Comparison of ENCODE assay signal across 8 mouse cellular contexts in genomic region chr13:23732156-23732804, GRCm38 (mm10). TPM values are rescaled to one million over a fixed set of nuclear protein-coding genes. Genes with fewer than 3 reads are reported as not detected.
DNase-seq lines count a peak whose midpoint lies in the region; TF ChIP-seq lines count a peak whose summit lies in the region.

No protein-coding gene starts in this region.

- H3K4me1 ChIP-seq in cerebellum, adult 2 months (ENCODE audit: control insufficient read depth, insufficient read depth, low read length) = no peaks in the 10 kb centered on the region

- no peaks in the 10 kb centered on the region for H3K27me3 ChIP-seq in cerebellum, adult 2 months (ENCODE audit: control insufficient read depth, insufficient read depth, low read length)
- no peaks in the 10 kb centered on the region for H3K27me3 ChIP-seq in splenic B cell, adult 2 months (ENCODE audit: control insufficient read depth, insufficient read depth, low read length, poor library complexity, severe bottlenecking)

- 17% methylated on average over 8 of the region's 8 CpGs for WGBS in cerebellum, adult 2 months

- no peaks in the 10 kb centered on the region for H3K36me3 ChIP-seq in splenic B cell, adult 2 months (ENCODE audit: control insufficient read depth, insufficient read depth, low read length, poor library complexity, severe bottlenecking)

- no peak overlapping the region for H3K4me3 ChIP-seq in cerebellum, adult 2 months (replicated peaks; ENCODE audit: insufficient read depth, low read depth, low read length)
- no peak overlapping the region for H3K4me3 ChIP-seq in left cerebral cortex, adult 2 months

- peak; percentile 43; the same call in 1 of the 2 replicates for TF ChIP-seq CTCF in cerebellum, adult 2 months (IDR thresholded peaks at IDR 0.05; ENCODE audit: borderline replicate concordance, insufficient read depth, low read depth, low read length)
- TF ChIP-seq CTCF in left cerebral cortex, adult 2 months (IDR thresholded peaks at IDR 0.05) = peak; percentile 86

- intact Hi-C loops in left cerebral cortex, adult 2 months (cut with DNase I) = loop anchor here (1.0 kb wide), 1 partner anchor 31 kb away; no protein-coding TSS in a partner anchor

- DNase-seq in cerebellum, adult 2 months = peak in 1 of 2 experiments; percentile 37
- DNase-seq in cerebellum, adult 11-12 months = no peak
- no peak for DNase-seq in left cerebral cortex, adult 2 months (ENCODE audit: extremely low spot score in 1 of 2, low spot score in 2 of 2)
- DNase-seq in left cerebral cortex, adult 18-20 months (ENCODE audit: low spot score in 2 of 2) = no peak
- peak; percentile 53 for DNase-seq in Muller cell, postnatal 12 days (ENCODE audit: inconsistent ontology term)
- peak; percentile 74 for DNase-seq in induced T-regulatory cell, adult 2 months (ENCODE audit: low read depth)
- DNase-seq in splenic B cell, adult 2 months (ENCODE audit: low read depth, low spot score) = peak; percentile 79
- no peak for DNase-seq in adrenal gland, postnatal 36 days

- no peak overlapping the region for H3K27ac ChIP-seq in cerebellum, adult 2 months (ENCODE audit: insufficient read depth, low read length)
- H3K27ac ChIP-seq in left cerebral cortex, adult 2 months = no peak overlapping the region

- no peak for TF ChIP-seq POLR2A in cerebellum, adult 2 months (IDR thresholded peaks at IDR 0.05; ENCODE audit: borderline replicate concordance, insufficient read depth, low read length)

RNA-seq across cellular contexts. Expression of gene Hist1h1c, which starts 6.3 kb away (rescaled TPM):
- polyA plus RNA-seq in cerebellum, adult 2 months (2012; rRNA removed) = 34.6 and 42.8 TPM in 2 replicates
- total RNA-seq in left cerebral cortex, adult 2 months (2021) = 10 to 100 TPM; 53.4 to 53.7 TPM
- total RNA-seq in left cerebral cortex, adult 18-20 months (2021) = 10 to 100 TPM; 55.8 to 61.1 TPM
- 100 to 1,000 TPM; 145 to 279 TPM for total RNA-seq in adrenal gland, postnatal 36 days (2021)

RNA-seq across cellular contexts. Expression of gene Hist1h3c, which starts 13.1 kb away (rescaled TPM):
- polyA plus RNA-seq in cerebellum, adult 2 months (2012; rRNA removed) = 0.23 and 0.30 TPM in 2 replicates
- 1 to 10 TPM; 1.0 to 1.3 TPM for total RNA-seq in left cerebral cortex, adult 2 months (2021)
- not detected for total RNA-seq in left cerebral cortex, adult 18-20 months (2021)
- 10 to 100 TPM; 20.5 to 26.8 TPM for total RNA-seq in adrenal gland, postnatal 36 days (2021)

RNA-seq across cellular contexts. Expression of gene Hist1h2bb, which starts 14.3 kb away (rescaled TPM):
- polyA plus RNA-seq in cerebellum, adult 2 months (2012; rRNA removed) = 0.56 and 0.97 TPM in 2 replicates
- total RNA-seq in left cerebral cortex, adult 2 months (2021) = 10 to 100 TPM; 12.3 to 19.0 TPM
- total RNA-seq in left cerebral cortex, adult 18-20 months (2021) = 10 to 100 TPM; 17.8 to 19.6 TPM
- total RNA-seq in adrenal gland, postnatal 36 days (2021) = 10 to 100 TPM; 34.0 to 41.3 TPM

RNA-seq across cellular contexts. Expression of gene Hist1h2ab, which starts 18.6 kb away (rescaled TPM):
- 1.1 TPM in 1 of 2 replicates, not detected in the other for polyA plus RNA-seq in cerebellum, adult 2 months (2012; rRNA removed)
- 10 to 100 TPM; 19.9 to 21.0 TPM for total RNA-seq in left cerebral cortex, adult 2 months (2021)
- total RNA-seq in left cerebral cortex, adult 18-20 months (2021) = 10 to 100 TPM; 17.2 to 22.5 TPM
- 10 to 100 TPM; 58.1 to 68.0 TPM for total RNA-seq in adrenal gland, postnatal 36 days (2021)

RNA-seq across cellular contexts. Expression of gene Hist1h3b, which starts 19.8 kb away (rescaled TPM):
- polyA plus RNA-seq in cerebellum, adult 2 months (2012; rRNA removed) = 0.40 TPM in 1 of 2 replicates, not detected in the other
- total RNA-seq in left cerebral cortex, adult 2 months (2021) = 1 to 10 TPM; 6.6 to 7.5 TPM
- total RNA-seq in left cerebral cortex, adult 18-20 months (2021) = 1 to 10 TPM; 4.3 to 9.9 TPM
- 10 to 100 TPM; 54.7 to 79.9 TPM for total RNA-seq in adrenal gland, postnatal 36 days (2021)

Comparison
In these comparisons a context has a peak if more than half of its experiments do, and no peak if none do; other contexts are left out.
1. DNase-seq: peak in Muller cell, postnatal 12 days (single experiment), induced T-regulatory cell, adult 2 months (single experiment) and splenic B cell, adult 2 months (single experiment); none in cerebellum, adult 11-12 months (single experiment), left cerebral cortex, adult 2 months (0 of 2), left cerebral cortex, adult 18-20 months (0 of 2) and adrenal gland, postnatal 36 days (0 of 2).
2. RNA of gene Hist1h3c, which starts 13.1 kb away (total RNA-seq): 20.5 to 26.8 TPM in adrenal gland, postnatal 36 days; 1.0 to 1.3 TPM in left cerebral cortex, adult 2 months and not detected in left cerebral cortex, adult 18-20 months; every median in the first group is over 4 times any median in the second.